Mouse (Mus musculus): Measurements from ENCODE around the gene Zcchc24. TPM values are rescaled to one million over a fixed set of nuclear protein-coding genes. Genes with fewer than 3 reads are reported as not detected.

Zcchc24 gene
- 14.6 and 29.2 TPM in 2 replicates for polyA plus RNA-seq (2012; rRNA removed)

GRCm38 (mm10) chr14:25768915-25769625, at the start of gene Zcchc24:
Gene Zcchc24, minus strand, starts transcription at chr14:25769039.

GRCm38 (mm10) chr14:25693888-25694568, 74.8 kb downstream of the Zcchc24 start, which contains the start of gene Ppif:
Gene Ppif, plus strand, starts transcription at chr14:25694154.

Other genes with a start within 250 kb of the Zcchc24 start
- gene Ppif, start 74.9 kb downstream of the Zcchc24 start, polyA plus RNA-seq (2012; rRNA removed): 43.6 and 59.6 TPM in 2 replicates
- 2.9 and 4.5 TPM in 2 replicates for gene Anxa11, start 73.1 kb upstream of the Zcchc24 start, polyA plus RNA-seq (2012; rRNA removed)
- gene Plac9a, start 134.1 kb upstream of the Zcchc24 start, polyA plus RNA-seq (2012; rRNA removed): not detected in 2 replicates
- 0.94 and 2.0 TPM in 2 replicates for gene Tmem254a, start 158.6 kb upstream of the Zcchc24 start, polyA plus RNA-seq (2012; rRNA removed)
- gene Cphx1, start 169.3 kb upstream of the Zcchc24 start, polyA plus RNA-seq (2012; rRNA removed): not detected in 2 replicates
- gene Duxbl1, start 209.5 kb upstream of the Zcchc24 start, polyA plus RNA-seq (2012; rRNA removed): 17.3 and 17.5 TPM in 2 replicates